In genomic region chr7:101620373-101620772, GRCm38 (mm10) we compare ENCODE assay signal across 8 mouse cellular contexts. TPM values are rescaled to one million over a fixed set of nuclear protein-coding genes. Genes with fewer than 3 reads are reported as not detected.
DNase-seq lines count a peak whose midpoint lies in the region; ATAC-seq and TF ChIP-seq lines count a peak whose summit lies in the region.

No protein-coding gene starts in this region.

- TF ChIP-seq CTCF in liver, adult 2 months (IDR thresholded peaks at IDR 0.05; ENCODE audit: low read depth, low read length), result peak; percentile 75

- TF ChIP-seq POLR2A in liver, adult 2 months (IDR thresholded peaks at IDR 0.05; ENCODE audit: extremely low read depth, insufficient read depth, low read length), result no peak

- H3K9me3 ChIP-seq in liver, embryonic 11.5 days (ENCODE audit: control insufficient read depth, low read length), result no peaks in the 10 kb centered on the region

- no peaks in the 10 kb centered on the region for H3K36me3 ChIP-seq in liver, adult 2 months (ENCODE audit: control insufficient read depth, insufficient read depth, low read length)
- no peaks in the 10 kb centered on the region for H3K36me3 ChIP-seq in liver, embryonic 11.5 days (ENCODE audit: control insufficient read depth, insufficient read depth, low read length)

- H3K27ac ChIP-seq in liver, adult 2 months (replicated peaks; ENCODE audit: insufficient read depth, low read depth, low read length), result no peak overlapping the region
- H3K27ac ChIP-seq in liver, embryonic 11.5 days (ENCODE audit: low read depth, low read length), result no peak overlapping the region

- H3K79me2 ChIP-seq in liver, adult 2 months (ENCODE audit: control insufficient read depth, insufficient read depth, low read length), result no peaks in the 10 kb centered on the region

- 6% methylated on average over 4 of the region's 4 CpGs for WGBS in liver, adult 2 months
- 29% methylated on average over 4 of the region's 4 CpGs for WGBS in liver, embryonic 11.5 days

- no peak for ATAC-seq in liver, embryonic 11.5 days (replicated peaks; ENCODE audit: low FRiP score)

- H3K4me3 ChIP-seq in liver, adult 2 months (ENCODE audit: insufficient read depth, low read depth, low read length), result no peak overlapping the region
- H3K4me3 ChIP-seq in liver, embryonic 11.5 days (ENCODE audit: low read depth, low read length), result no peak overlapping the region

- no peaks in the 10 kb centered on the region for H3K27me3 ChIP-seq in liver, adult 2 months (ENCODE audit: control insufficient read depth, insufficient read depth, low read length)
- H3K27me3 ChIP-seq in liver, embryonic 11.5 days (replicated peaks; ENCODE audit: control insufficient read depth, insufficient read depth, low read length), result no peaks in the 10 kb centered on the region

- H3K4me1 ChIP-seq in liver, adult 2 months (ENCODE audit: control insufficient read depth, insufficient read depth, low read length), result peaks cover 15% of the 10 kb centered on the region
- H3K4me1 ChIP-seq in liver, embryonic 11.5 days (replicated peaks; ENCODE audit: control insufficient read depth, insufficient read depth, low read length), result no peaks in the 10 kb centered on the region

- peak; percentile 85 for DNase-seq in liver, adult 2 months (ENCODE audit: extremely low read depth, low read depth, low spot score)
- DNase-seq in liver, embryonic 11.5 days (ENCODE audit: low spot score), result no peak
- peak; percentile 12 for DNase-seq in MEL-GATA-1-ER (ENCODE audit: extremely low read depth, low read depth)
- peak; percentile 13 for DNase-seq in c-Kit-positive CD71-positive TER-119-positive erythroid progenitor cells, embryonic 14.5 days (ENCODE audit: low spot score)
- peak; percentile 9 to 11 for DNase-seq in heart, adult 9 months (ENCODE audit: low spot score in 2 of 2)
- peak; percentile 30 to 52 for DNase-seq in left cerebral cortex, adult 8-10 months (ENCODE audit: low spot score in 2 of 2)
- peak; percentile 11 for DNase-seq in retina, adult 2 months (ENCODE audit: low read depth, low spot score)
- DNase-seq in spleen, postnatal 36 days (ENCODE audit: low spot score in 2 of 2), result no peak

- no peak overlapping the region for H3K4me2 ChIP-seq in liver, embryonic 11.5 days

- H3K9ac ChIP-seq in liver, adult 2 months (ENCODE audit: low read depth, low read length), result no peak overlapping the region
- no peak overlapping the region for H3K9ac ChIP-seq in liver, embryonic 11.5 days (ENCODE audit: low read depth, low read length)

RNA-seq across cellular contexts. Expression of gene Art2b, which starts 35.0 kb away (rescaled TPM):
- total RNA-seq in liver, adult 2 months (2014; rRNA removed), result 0.94 and 1.2 TPM in 2 replicates
- 0.56 and 0.75 TPM in 2 replicates for polyA plus RNA-seq in liver, adult 2 months (2012; rRNA removed)
- not detected in 2 replicates for polyA plus RNA-seq in liver, embryonic 11.5 days (2014; fragmentation: Nextera tagmentation; extraction: Ambion mirVana)
- total RNA-seq in left cerebral cortex, adult 8-10 months (2022), result not detected

RNA-seq across cellular contexts. Expression of gene Clpb, which starts 43.1 kb away (rescaled TPM):
- 36.4 and 45.2 TPM in 2 replicates for total RNA-seq in liver, adult 2 months (2014; rRNA removed)
- polyA plus RNA-seq in liver, adult 2 months (2012; rRNA removed), result 43.2 and 56.2 TPM in 2 replicates
- polyA plus RNA-seq in liver, embryonic 11.5 days (2014; fragmentation: Nextera tagmentation; extraction: Ambion mirVana), result 51.3 and 54.7 TPM in 2 replicates
- total RNA-seq in left cerebral cortex, adult 8-10 months (2022), result 10 to 100 TPM; 50.4 to 57.6 (median 54.6) TPM

Comparison
In these comparisons a context has a peak if more than half of its experiments do, and no peak if none do; other contexts are left out.
1. DNase-seq: peak in liver, adult 2 months (single experiment), MEL-GATA-1-ER (single experiment), c-Kit-positive CD71-positive TER-119-positive erythroid progenitor cells, embryonic 14.5 days (single experiment), heart, adult 9 months (2 of 2), left cerebral cortex, adult 8-10 months (2 of 2) and retina, adult 2 months (single experiment); none in liver, embryonic 11.5 days (single experiment) and spleen, postnatal 36 days (0 of 2).